Mouse (Mus musculus): Measurements from ENCODE around the gene Gemin8.

Gene Gemin8

DNA sequence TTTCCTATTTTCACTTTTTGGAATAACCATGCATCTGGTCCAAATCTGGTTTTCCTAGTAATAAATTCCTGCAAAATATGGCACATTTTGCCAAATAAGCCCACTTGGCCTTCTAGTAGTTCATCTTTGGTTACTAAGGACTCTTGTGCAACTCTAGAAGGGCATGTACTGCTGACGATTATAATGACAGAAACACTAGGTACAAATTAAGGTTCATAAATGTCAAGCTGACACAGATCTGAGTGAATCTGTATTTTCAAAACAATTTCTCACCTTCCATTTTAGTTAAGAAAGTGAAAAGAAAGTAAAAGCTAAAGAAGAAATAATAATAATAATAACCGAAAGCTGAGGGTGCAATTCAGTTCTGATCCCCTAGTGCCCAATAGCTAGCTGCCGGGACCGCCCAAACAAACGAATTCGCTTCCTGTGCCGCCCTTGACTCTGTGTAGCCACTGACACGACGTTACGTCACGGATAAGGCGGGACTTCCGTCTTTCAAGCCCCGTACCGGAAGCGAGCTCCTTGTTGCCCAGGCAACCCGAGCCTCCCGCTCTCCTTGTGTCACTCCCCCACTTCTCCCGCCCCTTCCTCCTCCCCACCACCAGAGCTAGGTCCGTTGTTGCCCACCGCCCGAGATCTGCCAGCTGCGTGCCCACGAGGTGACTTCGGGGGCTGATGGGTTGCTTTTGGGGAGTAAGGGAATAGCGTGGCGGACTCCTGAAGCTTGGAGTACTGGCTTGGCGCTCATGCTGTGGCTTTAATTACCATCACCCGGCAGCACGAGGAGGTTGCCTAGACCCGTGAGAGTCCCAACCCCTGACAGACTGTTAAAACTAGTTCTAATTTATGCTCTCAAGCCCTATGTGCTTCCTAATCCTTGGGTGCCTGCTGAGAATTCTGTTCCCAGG is at the start of gene Gemin8:
Gene Gemin8 (plus strand): TSS at position 563 of the 908 bp plus-strand sequence.
- DNase-seq (ENCODE audit: low read depth, low spot score): peak; percentile 99

DNA sequence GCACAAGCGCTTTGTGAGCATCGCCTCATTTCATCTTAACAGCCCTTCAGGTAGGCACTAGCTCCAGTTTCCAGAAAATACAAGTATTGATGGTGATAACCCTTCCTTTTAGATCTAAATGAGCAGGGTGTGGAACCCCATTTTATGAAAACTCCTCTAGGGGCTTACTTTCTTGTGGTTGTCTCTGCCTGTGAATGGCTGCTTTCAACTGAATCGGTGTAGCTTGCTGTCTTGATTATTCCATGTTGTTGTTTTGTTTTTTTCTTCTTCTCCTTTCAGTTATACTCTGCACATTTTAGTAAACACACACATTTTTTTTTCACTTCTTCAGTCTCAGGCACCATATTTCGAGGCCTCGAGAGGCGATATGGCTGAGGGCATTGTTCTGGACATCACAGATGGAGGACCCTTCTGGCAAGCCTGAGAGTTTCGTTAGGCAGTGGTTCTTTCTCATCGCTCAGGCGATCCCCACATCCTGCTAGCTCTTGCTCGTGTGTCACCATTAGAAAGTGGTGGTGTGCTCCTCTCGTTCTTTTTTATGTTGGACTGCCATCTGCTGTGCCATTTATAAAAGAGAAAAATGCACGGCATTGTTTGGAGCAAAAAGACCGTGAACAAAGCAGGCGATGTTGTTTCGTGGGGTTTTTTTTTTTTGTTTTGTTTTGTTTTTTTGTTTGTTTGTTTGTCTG is 23.0 kb upstream of the Gemin8 start:
- DNase-seq (ENCODE audit: low read depth, low spot score): peak; percentile 68

DNA sequence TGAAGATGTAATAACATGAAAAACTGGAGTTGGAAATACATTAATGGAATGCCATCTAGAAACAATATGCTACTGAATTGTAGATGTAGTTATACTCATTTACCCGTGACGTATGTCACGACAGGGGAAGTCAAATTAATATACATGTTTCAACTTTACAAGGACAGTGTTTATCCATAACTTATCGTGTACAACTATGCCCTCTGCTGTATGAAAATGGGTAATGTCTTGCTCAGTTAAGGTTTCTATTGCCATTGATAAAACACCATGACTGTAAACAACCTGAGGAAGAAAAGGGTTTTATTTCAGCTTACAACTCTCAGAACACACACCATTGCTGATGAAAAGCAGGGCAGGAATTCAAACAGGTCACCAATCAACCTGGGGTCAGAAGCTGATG is 7.5 kb upstream of the Gemin8 start:
- DNase-seq (ENCODE audit: low read depth, low spot score): no peak

DNA sequence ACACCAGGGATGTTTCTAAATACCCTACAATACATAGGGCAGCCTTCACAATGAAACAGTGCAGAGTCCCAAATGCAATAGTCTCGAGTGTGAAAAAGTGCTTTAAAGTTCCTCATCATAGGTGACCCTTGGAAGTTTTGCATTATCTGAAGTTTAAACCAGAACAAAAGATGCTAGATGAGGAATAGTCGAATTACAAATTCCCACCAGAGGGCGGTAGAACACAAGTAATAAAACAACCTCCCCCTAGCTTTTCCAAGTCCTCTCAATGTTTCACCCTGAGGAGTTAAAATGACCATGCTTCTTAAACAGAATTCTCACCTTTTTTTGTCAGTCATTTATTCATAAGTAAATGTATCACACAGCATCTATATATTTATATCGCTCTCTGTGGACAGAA is 2.9 kb upstream of the Gemin8 start:
- DNase-seq (ENCODE audit: low read depth, low spot score): peak; percentile 60

DNA sequence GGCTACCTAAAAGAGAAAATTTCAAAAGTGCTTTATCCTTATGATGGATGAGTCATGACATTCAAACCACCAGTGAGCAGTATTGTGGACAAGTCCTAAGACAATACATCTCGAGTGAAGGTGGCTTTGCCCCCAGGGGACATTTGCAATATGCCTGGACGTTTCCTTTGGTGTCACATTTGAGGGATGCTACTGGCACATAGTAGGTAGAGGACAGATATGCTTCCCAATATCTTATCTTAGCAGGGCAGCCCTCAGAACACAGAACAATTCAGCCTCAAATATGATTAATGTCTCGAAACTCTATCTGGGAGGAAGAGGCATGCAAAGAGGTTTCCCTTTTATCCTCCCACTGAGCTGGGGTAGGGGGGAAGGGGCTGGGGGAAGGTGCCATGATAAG is 2.3 kb upstream of the Gemin8 start:
- DNase-seq (ENCODE audit: low read depth, low spot score): no peak

DNA sequence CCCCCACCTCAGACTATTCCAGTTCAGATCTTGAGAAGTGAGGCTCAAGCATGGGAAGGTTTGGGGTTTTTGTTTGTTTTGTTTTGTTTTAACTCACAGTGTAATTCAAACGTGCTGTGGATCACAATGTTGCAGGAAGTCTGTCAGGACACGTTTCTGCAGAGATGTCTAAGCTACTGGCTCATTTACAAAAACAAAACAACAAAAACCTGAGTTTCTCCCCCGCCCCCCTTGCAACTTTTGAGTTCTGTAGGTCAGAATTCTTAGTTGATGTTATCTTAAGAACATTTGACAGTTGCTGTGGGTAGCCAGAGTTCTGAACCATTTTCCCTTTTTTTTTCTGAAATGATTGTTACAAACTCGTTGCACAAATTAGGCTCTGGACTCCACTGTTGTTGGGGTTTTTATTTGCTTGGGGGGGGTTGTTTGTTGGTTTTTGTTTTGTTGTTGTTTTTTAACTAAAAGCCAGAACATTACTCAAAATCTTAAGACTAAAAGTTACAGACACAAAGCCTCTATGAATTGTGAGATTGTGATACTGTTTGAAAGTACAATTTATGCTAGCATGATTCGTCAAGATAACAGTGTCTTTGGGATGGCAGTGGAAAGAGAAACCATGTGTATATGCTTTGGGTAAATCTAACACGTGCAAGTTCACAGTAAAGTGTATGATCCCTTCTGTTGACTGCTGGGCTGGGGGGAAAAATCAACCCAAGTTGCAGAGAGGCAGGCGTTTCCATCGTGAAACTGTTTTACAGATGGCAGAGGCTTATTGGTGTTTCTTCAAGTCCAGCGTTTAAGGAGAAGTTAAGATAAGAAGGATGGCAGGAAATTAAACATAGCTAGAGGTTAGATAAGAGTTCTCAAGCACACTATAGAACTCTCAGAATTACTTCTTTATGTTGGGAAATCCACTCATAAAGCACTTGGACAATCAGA is 815 bp downstream of the Gemin8 start:
- DNase-seq (ENCODE audit: low read depth, low spot score): no peak

DNA sequence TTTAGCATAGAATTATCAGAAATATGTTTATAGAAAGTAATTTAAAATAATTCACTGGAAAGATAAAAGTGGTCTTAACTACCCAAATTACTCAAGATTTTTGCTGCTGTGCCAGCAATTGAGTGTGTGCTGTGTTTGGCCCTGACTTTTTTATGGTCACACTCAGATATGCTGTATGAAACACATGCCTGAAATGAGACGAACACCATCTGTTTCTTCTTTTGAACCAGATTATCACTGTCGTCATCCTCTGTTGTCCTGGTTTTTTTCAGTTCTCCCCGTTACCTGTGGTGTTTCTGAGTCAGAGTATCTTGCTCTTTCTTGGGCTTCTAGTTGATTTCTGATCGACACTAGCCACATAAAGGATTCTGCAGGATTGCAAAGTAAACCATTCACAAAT is 1.8 kb downstream of the Gemin8 start:
- DNase-seq (ENCODE audit: low read depth, low spot score): peak; percentile 65

DNA sequence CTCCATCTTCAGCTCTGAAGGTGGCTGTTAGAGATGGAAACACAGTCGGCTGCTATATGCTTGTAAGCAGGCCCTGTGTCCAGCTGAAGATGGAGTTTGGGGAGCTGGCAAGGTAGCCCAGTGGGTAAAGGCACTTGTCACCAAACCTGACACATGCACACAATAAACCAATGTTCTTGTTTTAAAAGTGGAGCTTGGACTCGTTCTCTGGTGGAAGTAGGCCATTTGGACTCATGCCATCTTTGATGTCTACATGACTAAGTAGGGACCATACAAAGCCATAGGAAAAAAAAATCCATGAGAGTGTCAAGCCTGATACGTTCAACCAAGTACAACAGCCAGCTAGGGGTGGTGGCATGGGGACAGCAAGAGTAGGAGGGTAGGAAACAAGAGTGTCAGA is 2.4 kb downstream of the Gemin8 start:
- DNase-seq (ENCODE audit: low read depth, low spot score): peak; percentile 51

DNA sequence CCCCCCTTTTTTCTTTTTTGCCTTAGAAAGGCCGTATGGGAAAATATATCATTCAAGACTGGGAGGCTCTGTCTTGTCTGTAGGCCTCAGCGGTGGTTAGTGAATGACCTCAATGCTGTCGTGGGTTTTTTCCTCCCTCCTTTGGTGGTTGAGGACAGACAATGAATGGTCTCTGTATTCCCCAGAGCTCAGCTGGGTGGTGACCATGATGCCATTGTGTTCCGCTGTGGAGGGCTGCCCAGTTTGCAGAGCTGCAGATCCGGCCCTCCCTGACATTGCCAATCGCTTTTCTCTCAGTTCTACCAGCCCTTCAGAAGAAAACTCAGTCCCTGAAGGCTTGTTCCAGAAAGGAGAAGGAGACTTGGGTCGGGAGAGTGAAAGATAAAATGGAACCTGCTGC is 3.5 kb downstream of the Gemin8 start:
- peak; percentile 88 for DNase-seq (ENCODE audit: low read depth, low spot score)

DNA sequence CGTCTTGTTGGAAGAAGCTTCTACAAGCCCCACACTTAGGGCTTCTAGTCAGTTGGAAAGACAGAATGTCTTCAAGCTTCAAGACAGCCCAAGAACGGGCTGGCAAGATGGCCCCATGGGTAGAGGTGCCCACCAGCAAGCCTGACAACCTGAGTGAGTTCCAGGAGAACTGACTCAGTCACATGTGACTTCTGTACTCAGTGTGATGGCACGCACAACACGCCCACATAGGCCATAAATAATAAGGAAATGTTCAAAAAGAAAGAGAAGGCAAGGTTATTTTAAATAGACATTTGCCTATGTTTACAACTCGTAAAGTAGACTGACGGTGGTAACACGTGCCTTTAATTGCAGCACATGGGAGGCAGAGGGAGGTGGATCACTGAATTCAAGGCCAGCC is 7.7 kb downstream of the Gemin8 start:
- DNase-seq (ENCODE audit: low read depth, low spot score): peak; percentile 10

DNA sequence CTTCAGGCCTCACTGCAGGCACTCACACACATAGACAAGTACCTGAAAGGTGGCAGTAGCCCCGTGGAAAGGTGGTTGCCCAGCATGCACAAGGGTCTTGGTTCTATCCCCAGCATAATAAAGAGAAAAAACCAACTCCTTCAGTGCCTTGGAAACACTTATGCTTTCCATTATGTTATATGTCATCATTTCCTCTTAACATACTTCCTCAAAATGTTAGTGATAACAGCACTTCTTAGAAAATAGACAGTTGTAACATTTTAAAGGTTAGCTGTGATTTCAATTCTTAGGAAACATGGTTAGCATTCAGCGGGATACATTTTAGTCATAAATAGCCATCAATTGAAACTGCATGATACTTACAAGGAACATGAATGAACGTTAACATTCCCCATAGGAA is 12.8 kb downstream of the Gemin8 start:
- no peak for DNase-seq (ENCODE audit: low read depth, low spot score)

DNA sequence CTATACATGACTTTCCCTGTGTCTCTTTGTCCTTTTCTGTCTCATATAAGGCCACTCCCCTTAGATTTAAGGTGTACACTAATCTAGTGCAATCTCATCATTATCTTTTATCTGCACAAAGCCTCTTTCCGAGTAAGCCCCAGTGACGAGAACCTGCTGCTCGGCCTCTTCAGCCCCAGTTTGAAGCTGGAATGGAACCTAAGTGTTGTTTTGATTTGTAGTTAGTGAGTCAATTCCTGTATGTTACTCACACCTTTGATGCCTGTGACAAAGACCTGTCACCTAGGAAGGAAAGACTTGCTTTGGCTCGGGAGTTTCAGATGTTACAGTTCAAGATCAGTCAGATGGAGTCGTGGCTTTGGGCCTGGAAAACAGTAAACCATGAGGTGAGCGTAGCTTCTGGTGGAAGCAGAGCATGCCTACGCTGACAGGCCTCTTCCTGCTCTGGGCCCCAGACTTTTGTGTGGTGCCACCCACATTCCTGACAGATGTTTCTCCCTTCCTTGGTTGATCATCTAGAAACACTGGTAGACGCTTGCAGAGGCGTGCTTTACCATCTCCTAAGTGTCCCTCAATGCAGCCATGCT is 15.2 kb downstream of the Gemin8 start:
- DNase-seq (ENCODE audit: low read depth, low spot score): no peak

DNA sequence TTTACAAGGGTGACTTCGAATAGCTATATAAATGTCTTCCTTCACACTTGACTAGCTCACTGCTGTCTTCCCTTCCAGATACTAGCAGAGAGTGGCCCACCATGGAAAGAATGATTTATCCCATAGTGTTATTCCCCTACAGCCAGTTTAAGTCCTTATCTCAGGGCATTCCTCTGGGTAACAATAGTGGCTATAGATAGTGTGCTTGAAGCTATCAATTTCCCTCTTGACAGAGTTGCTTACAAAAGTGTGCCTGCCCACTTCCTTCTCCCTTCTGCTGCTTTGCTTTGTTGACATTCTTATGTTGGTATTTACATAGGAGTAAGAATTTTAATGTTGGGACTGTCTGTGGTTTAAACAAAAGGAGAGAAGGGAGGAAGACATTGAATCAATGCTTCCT is 17.5 kb downstream of the Gemin8 start:
- DNase-seq (ENCODE audit: low read depth, low spot score): no peak

DNA sequence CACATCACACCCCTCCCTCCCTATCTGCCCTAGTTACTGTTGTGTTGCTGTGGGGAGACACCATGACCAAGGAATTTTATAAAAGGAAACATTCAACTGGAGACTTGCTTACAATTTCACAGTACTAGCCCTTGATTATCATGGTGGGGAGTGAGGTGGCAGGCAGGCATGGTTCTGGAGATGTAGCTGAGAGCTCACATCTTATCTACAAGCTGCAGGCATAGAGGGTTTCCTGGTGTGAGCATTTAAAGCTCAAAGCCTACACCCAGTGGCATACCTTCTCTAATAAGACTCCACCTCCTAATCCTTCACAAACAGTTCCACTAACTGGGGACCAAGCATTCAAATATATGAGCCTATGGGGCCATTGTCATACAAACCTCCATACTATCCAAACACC is 26.1 kb downstream of the Gemin8 start:
- no peak for DNase-seq (ENCODE audit: low read depth, low spot score)

DNA sequence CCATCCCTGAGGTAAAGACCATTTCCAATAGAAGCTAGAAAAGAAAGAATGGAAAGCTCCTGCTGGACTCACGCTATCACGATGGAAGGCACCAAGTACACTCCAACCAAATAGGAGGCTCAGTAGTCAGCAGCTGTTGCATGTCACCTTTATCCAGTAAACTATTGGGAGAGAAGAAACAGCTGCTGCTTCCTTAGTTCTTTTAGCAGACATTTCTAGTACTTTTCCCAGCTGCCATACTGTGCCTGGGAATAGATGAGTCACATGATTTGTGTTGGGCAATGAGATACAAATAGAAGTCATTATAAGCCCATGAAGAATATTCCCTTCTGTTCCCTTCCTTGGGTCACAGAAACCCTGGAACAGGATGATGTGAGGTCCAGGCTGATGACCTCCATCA is 28.0 kb downstream of the Gemin8 start:
- no peak for DNase-seq (ENCODE audit: low read depth, low spot score)

DNA sequence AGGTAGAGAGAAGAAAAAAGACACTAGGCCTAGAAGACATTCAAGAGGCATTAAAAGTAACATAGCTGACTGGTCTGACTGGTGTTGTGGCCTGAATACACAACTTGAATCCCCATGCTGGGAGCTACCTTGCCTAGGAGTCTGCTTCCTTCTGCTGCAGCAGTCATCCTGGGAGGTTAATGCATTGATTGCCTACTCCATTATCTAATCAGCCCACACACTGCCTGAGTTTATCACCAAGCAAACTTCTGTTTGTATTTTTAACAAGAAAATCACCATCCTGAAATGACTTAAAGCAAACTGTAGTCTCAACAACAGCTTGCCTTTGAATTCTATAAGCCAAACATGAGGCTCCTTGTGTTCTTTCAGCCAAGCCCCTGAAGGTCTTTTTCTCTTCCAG is 29.6 kb downstream of the Gemin8 start:
- no peak for DNase-seq (ENCODE audit: low read depth, low spot score)

DNA sequence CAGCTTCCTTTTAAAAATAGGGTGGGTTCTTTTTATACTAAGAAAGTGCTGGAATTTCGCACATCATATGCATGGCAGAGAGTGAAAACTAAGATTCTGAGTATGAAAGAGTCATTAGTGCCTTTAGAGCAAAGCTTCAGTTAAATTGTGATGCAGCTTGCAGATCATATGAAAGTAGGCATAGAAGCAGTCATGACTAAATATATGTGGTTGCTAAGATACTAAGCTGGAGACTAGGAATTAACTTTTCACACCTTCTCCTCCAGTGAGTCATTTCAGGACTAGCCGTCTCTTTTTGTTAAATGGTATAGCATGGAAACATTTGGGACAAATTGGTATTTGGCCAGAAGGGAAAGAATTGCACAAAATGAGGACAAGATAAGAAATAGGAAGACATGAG is 44.3 kb downstream of the Gemin8 start:
- peak; percentile 78 for DNase-seq (ENCODE audit: low read depth, low spot score)

DNA sequence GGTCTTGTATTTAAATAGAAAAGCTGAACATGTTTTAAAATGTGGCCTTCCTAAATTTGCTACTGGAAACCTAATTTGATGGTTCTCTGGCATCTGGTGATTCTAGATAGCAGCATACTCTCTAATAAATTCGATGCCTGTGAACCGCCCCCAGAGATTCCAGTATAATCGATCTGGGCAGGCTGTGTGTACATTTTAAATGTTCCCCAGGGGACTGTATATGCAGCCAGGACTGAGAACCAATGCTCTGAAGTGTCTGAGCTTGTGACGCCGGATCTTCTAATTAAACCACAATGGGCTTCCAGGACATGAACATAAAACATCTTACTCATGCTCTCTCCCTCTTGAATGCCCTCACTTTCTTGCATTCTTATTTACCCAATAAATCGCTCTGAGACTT is 46.0 kb downstream of the Gemin8 start:
- no peak for DNase-seq (ENCODE audit: low read depth, low spot score)

DNA sequence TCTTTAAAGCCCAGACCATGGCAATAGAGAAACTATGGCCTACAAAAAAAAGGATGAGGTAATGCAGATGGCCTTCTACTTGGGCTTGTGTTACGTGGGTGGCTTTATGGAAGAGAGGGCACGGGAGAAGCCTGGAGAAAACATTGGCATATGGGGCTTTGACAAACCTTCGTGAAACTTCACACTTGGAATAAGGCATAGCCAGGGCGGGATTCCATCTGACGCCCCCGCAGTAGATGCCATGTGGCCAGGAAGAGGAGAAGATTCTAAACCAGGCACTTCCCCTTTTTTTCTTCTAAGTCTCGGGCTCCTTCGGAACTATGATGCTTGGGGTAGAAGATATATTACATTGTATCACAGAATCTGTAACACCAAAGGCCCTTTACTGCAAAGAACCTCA is 46.5 kb downstream of the Gemin8 start:
- DNase-seq (ENCODE audit: low read depth, low spot score): peak; percentile 78

DNA sequence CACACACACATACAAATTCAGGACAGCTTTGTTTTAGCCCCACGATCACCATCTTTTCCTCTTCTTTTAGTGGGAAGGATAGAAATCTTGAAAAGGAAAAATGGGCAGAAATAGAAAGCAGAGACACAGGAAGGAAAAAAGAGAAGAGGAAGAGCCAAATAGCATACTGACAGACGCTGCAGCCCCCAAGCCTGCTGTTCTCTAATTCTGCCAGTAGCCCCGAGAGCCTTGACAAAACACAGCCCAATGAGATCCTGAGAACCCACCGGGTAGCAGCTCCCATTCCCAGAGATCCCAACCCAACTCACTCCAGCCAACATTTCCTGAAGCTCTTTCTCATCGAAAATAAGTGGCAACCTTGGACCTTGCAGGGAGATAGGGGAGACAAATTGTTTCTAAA is 49.1 kb downstream of the Gemin8 start:
- peak; percentile 66 for DNase-seq (ENCODE audit: low read depth, low spot score)

DNA sequence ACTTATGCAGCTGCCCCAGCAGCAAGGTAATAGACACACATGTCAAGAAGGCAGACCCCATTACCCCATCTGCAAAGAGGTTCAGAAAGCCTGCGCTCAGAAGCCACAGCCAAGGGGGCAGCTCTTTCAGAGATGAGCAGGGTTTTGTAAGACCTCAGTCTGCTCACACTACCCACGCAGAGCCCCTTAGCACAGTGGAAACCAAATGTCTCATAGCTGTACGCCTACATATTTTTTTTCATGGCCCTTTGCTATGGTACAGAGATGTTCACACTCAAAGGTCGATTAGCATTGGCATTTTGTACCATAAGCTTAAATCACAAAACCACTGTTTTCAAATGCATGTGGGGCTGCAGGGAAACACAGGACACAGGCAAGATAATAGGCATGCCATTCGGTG is 56.6 kb downstream of the Gemin8 start:
- DNase-seq (ENCODE audit: low read depth, low spot score): peak; percentile 47

DNA sequence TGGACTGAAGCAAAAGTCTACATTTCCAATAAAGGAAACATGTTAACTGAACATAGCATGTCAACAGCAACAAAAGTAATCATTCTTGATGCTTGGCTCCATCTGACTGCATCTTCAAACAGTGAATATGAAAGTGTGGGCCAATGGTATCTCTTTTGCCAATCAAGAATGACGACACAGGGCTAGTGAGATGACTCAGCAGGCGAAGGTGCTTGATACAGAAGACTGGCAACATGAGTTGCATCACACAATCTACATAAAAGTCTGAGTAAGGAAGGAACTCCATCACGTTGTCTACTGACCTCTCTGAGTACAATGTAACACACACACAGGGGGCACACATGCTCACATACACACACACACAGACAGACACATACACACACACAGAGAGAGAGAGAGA is 59.5 kb downstream of the Gemin8 start:
- no peak for DNase-seq (ENCODE audit: low read depth, low spot score)
